Mouse (Mus musculus): ENCODE results near the gene Tmem184b.

DNA sequence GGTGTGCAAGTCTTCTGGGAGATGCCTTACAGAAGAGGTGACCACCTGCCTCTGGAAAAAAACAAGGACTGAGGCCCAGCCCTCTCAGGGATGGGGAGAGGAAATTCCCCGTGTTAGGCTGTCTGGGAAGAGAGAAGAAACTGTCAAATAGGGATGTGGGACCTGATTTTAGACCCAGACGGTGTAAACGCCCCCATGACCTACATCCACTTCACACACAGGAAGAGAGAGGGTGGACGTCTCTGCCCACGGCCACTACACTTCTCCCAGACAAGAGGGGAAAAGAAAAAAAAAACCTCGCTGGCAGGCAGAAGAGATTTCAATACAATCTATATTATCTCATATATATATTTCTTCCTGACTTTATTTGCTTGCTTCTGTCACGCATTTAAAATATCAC lies 43.0 kb downstream of the Tmem184b start:
- TF ChIP-seq CTCF (IDR thresholded peaks at IDR 0.05; ENCODE audit: control insufficient read depth, insufficient read depth, insufficient read length) (no peak), MAX (IDR thresholded peaks at IDR 0.05) (no peak), USF1 (IDR thresholded peaks at IDR 0.05; ENCODE audit: low read depth) (no peak), FOSL1 (IDR thresholded peaks at IDR 0.05; ENCODE audit: insufficient read depth, low read length, poor library complexity, severe bottlenecking) (no peak), CEBPB (IDR thresholded peaks at IDR 0.05; ENCODE audit: low read depth) (no peak), MYOG (IDR thresholded peaks at IDR 0.05; ENCODE audit: control insufficient read depth, extremely low read depth, insufficient read length) (no peak)
